21 mouse cellular contexts compared by ENCODE assay signal in the genomic region with DNA sequence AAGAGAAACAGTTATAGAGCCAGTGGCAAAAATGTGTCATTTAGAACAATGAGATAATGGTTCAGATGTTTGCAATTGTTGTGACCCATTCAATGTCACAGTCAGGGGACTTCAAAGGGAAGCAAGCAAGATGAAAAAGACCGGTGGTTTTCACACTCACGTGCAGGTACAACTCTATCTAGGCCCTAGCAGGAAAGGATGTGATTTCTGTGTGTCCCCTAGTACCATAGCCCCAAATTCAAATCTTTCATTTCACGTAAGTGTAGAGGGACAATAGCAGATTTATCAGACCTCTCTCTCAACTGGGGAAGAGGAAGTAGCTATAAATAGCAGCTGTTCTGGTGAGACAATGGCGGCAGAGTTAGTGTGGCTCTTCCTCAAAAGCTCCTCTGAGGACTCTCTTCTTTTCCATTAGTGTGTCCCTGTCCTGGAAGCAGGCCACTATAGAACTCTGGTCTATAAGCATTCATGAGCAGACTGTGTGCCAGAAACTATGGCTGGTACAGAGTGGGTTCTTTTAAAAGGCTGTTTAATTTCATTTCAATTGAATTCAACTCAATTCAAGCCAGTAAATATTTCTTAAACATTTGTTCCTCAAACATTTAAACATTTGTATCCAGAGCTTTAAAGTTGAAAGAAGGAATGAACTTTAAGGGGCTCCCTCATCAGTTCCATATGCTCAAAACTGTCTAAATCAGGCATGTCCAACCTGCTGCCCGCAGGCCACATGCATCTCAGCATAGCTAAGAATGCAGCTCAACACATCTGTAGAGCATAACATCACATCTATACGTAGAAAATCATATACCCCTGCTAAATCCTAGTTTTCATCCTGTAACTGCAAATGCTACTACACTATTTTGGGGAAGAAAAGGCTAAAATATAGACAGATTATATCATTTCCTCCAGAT.
DNase-seq lines count a peak whose midpoint lies in the region; ATAC-seq lines count a peak whose summit lies in the region.
"Had no signal": no experiment of that assay in that cellular context is flagged by ENCODE, and none has a peak within 500 bp of the region (broad histone marks: within the 10 kb centered on the region; RNA-seq: fewer than 3 reads in every experiment).

No protein-coding gene starts in this region.

- no peaks in the 10 kb centered on the region for H3K9me3 ChIP-seq in embryonic facial prominence, embryonic 11.5 days (replicated peaks; ENCODE audit: control insufficient read depth, low read length)
- H3K9me3 ChIP-seq in embryonic facial prominence, embryonic 10.5 days = no peaks in the 10 kb centered on the region
- H3K9me3 ChIP-seq in embryonic facial prominence, embryonic 12.5 days = no peaks in the 10 kb centered on the region
- H3K9me3 ChIP-seq: liver, embryonic 12.5 days; lung, embryonic 15.5 days; midbrain, embryonic 13.5 days; stomach, embryonic 15.5 days had no signal

- H3K4me3 ChIP-seq in embryonic facial prominence, embryonic 11.5 days (ENCODE audit: low read depth, low read length) = no peak overlapping the region
- H3K4me3 ChIP-seq in embryonic facial prominence, embryonic 10.5 days = no peak overlapping the region
- H3K4me3 ChIP-seq in embryonic facial prominence, embryonic 12.5 days = no peak overlapping the region
- H3K4me3 ChIP-seq: left cerebral cortex, adult 2 months; liver, embryonic 12.5 days; lung, embryonic 15.5 days; midbrain, embryonic 13.5 days; myocyte; stomach, embryonic 15.5 days had no signal

- H3K27me3 ChIP-seq in embryonic facial prominence, embryonic 11.5 days (ENCODE audit: control insufficient read depth, insufficient read depth, low read length) = no peaks in the 10 kb centered on the region
- no peaks in the 10 kb centered on the region for H3K27me3 ChIP-seq in embryonic facial prominence, embryonic 10.5 days (replicated peaks; ENCODE audit: low read depth, poor library complexity, severe bottlenecking)
- no peaks in the 10 kb centered on the region for H3K27me3 ChIP-seq in embryonic facial prominence, embryonic 12.5 days
- H3K27me3 ChIP-seq: liver, embryonic 12.5 days; lung, embryonic 15.5 days; midbrain, embryonic 13.5 days; stomach, embryonic 15.5 days had no signal

- ATAC-seq in embryonic facial prominence, embryonic 11.5 days (replicated peaks; ENCODE audit: insufficient number of reproducible peaks, low FRiP score, low TSS enrichment, low read depth) = no peak
- ATAC-seq in embryonic facial prominence, embryonic 12.5 days (ENCODE audit: insufficient number of reproducible peaks, insufficient read depth, low FRiP score, low TSS enrichment) = no peak
- ATAC-seq in megakaryocyte progenitor cell, adult 5-6 weeks (replicated peaks; ENCODE audit: poor library complexity) = 0 out of 2 replicates have a peak, but pooled peaks have one; percentile 57
- no peak for ATAC-seq in frontal cortex, adult (ENCODE audit: low TSS enrichment)
- ATAC-seq: hindbrain, embryonic 16.5 days; liver, embryonic 12.5 days; midbrain, embryonic 13.5 days had no signal

- H3K4me2 ChIP-seq in embryonic facial prominence, embryonic 11.5 days (ENCODE audit: low read depth, low read length) = no peak overlapping the region
- H3K4me2 ChIP-seq in embryonic facial prominence, embryonic 12.5 days (replicated peaks) = no peak overlapping the region
- H3K4me2 ChIP-seq: liver, embryonic 12.5 days; lung, embryonic 15.5 days; midbrain, embryonic 13.5 days; stomach, embryonic 15.5 days had no signal

- H3K27ac ChIP-seq in embryonic facial prominence, embryonic 11.5 days (replicated peaks; ENCODE audit: low read depth, low read length) = no peak overlapping the region
- no peak overlapping the region for H3K27ac ChIP-seq in embryonic facial prominence, embryonic 10.5 days (replicated peaks)
- H3K27ac ChIP-seq in embryonic facial prominence, embryonic 12.5 days = 0 out of 2 replicates have a peak overlapping the region, but pooled peaks have one; percentile 26
- H3K27ac ChIP-seq: left cerebral cortex, adult 2 months; liver, embryonic 12.5 days; lung, embryonic 15.5 days; midbrain, embryonic 13.5 days; stomach, embryonic 15.5 days had no signal

- H3K9ac ChIP-seq in embryonic facial prominence, embryonic 11.5 days (replicated peaks; ENCODE audit: low read length) = no peak overlapping the region
- H3K9ac ChIP-seq in embryonic facial prominence, embryonic 12.5 days = no peak overlapping the region
- H3K9ac ChIP-seq: liver, embryonic 12.5 days; lung, embryonic 15.5 days; midbrain, embryonic 13.5 days; stomach, embryonic 15.5 days had no signal

- H3K4me1 ChIP-seq in embryonic facial prominence, embryonic 11.5 days (ENCODE audit: control insufficient read depth, insufficient read depth, low read length) = no peaks in the 10 kb centered on the region
- peaks cover 15% of the 10 kb centered on the region for H3K4me1 ChIP-seq in embryonic facial prominence, embryonic 10.5 days
- H3K4me1 ChIP-seq in embryonic facial prominence, embryonic 12.5 days = peaks cover 11% of the 10 kb centered on the region; the same call in 1 of the 2 replicates
- H3K4me1 ChIP-seq: liver, embryonic 12.5 days; lung, embryonic 15.5 days; stomach, embryonic 15.5 days had no signal

- no peaks in the 10 kb centered on the region for H3K36me3 ChIP-seq in embryonic facial prominence, embryonic 11.5 days (replicated peaks; ENCODE audit: control insufficient read depth, insufficient read depth, low read depth, low read length)
- H3K36me3 ChIP-seq in embryonic facial prominence, embryonic 10.5 days (replicated peaks) = no peaks in the 10 kb centered on the region
- no peaks in the 10 kb centered on the region for H3K36me3 ChIP-seq in embryonic facial prominence, embryonic 12.5 days
- H3K36me3 ChIP-seq: liver, embryonic 12.5 days; lung, embryonic 15.5 days; midbrain, embryonic 13.5 days; stomach, embryonic 15.5 days had no signal

- 45% methylated on average over 6 of the region's 6 CpGs for WGBS in embryonic facial prominence, embryonic 11.5 days
- 59% methylated on average over 6 of the region's 6 CpGs for WGBS in embryonic facial prominence, embryonic 10.5 days
- 33% methylated on average over 6 of the region's 6 CpGs for WGBS in embryonic facial prominence, embryonic 12.5 days

- DNase-seq in embryonic facial prominence, embryonic 11.5 days (ENCODE audit: low spot score) = peak; percentile 53
- DNase-seq in embryonic facial prominence, embryonic 10.5 days (ENCODE audit: low spot score) = no peak
- peak; percentile 7 for DNase-seq in lung, postnatal 25 days (ENCODE audit: low spot score)
- no peak for DNase-seq in lung, postnatal 14 days
- DNase-seq in layer of hippocampus, postnatal 14 days (ENCODE audit: low spot score in 2 of 2) = no peak
- DNase-seq: cerebellum, postnatal 10 days; gastrocnemius, postnatal 25 days; kidney, adult 11 months; kidney, postnatal 14 days; right cerebral cortex, adult 18-20 months; thymus, adult 2 months had no signal

Comparison
In these comparisons a context has a peak if more than half of its experiments do, and no peak if none do; other contexts are left out.
1. DNase-seq: peak in embryonic facial prominence, embryonic 11.5 days (single experiment) and lung, postnatal 25 days (single experiment); none in embryonic facial prominence, embryonic 10.5 days (single experiment), lung, postnatal 14 days (single experiment) and layer of hippocampus, postnatal 14 days (0 of 2).